Mouse (Mus musculus) liver, embryonic 15.5 days (tissue): Measurements from ENCODE around the gene Ash1l. TPM values are rescaled to one million over a fixed set of nuclear protein-coding genes. Genes with fewer than 3 reads are reported as not detected.

ENCODE experiments used
- ATAC-seq: fragments of 200-750 bp; cut with Nextera tagmentation; 2 replicates; pipeline ENCODE4 v1.8.0; 2017; ENCODE audit warnings: moderate number of reproducible peaks, mild to moderate bottlenecking, moderate library complexity; ENCODE audit not compliant: insufficient read depth
- H3K27ac ChIP-seq: fragments of 300-500 bp; sonication (generic); replicated peaks from 2 replicates; pipeline ENCODE4 v1.5.1; 2015; ENCODE audit warnings: mild to moderate bottlenecking, inconsistent platforms
- H3K27me3 ChIP-seq: fragments of 300-500 bp; sonication (generic); 2 replicates; pipeline ENCODE4 v1.6.1; 2015; ENCODE audit warnings: mild to moderate bottlenecking, inconsistent platforms
- H3K36me3 ChIP-seq: fragments of 300-500 bp; sonication (generic); replicated peaks from 2 replicates; pipeline ENCODE4 v1.6.1; 2015; ENCODE audit warnings: moderate library complexity, mild to moderate bottlenecking, inconsistent platforms
- H3K4me1 ChIP-seq: fragments of 300-500 bp; sonication (generic); replicated peaks from 2 replicates; pipeline ENCODE4 v1.6.1; 2015; ENCODE audit warnings: inconsistent platforms
- H3K4me2 ChIP-seq: fragments of 300-500 bp; sonication (generic); 2 replicates; pipeline ENCODE4 v1.6.1; 2015; ENCODE audit warnings: moderate library complexity, mild to moderate bottlenecking, inconsistent platforms
- H3K4me3 ChIP-seq: fragments of 300-500 bp; sonication (generic); replicated peaks from 2 replicates; pipeline ENCODE4 v1.5.1; 2015; ENCODE audit warnings: mild to moderate bottlenecking, inconsistent platforms
- H3K9ac ChIP-seq: fragments of 300-500 bp; sonication (generic); 2 replicates; pipeline ENCODE4 v1.6.1; 2015; ENCODE audit warnings: moderate library complexity, mild to moderate bottlenecking, inconsistent platforms
- H3K9me3 ChIP-seq: fragments of 300-500 bp; sonication (generic); replicated peaks from 2 replicates; pipeline ENCODE4 v1.6.1; 2016; ENCODE audit warnings: inconsistent platforms
- WGBS: fragments of 180-500 bp; shearing (Covaris S2); methylation state at CpG from one replicate; pipeline ENCODE4 v1.1.7; 2015; ENCODE audit warnings: mixed read lengths; ENCODE audit not compliant: insufficient replicate concordance; 5-methylcytosine and 5-hydroxymethylcytosine counted together
- polyA plus RNA-seq: library from polyadenylated mRNA; unstranded; fragments of >200 nt; fragmentation: Nextera tagmentation; extraction: Ambion mirVana; gene quantifications from 2 replicates; pipeline ENCODE4 v1.2.1, GENCODE M21; 2015

Ash1l gene
- polyA plus RNA-seq, 1 experiment from 2014 or later: 4.8 TPM

DNA sequence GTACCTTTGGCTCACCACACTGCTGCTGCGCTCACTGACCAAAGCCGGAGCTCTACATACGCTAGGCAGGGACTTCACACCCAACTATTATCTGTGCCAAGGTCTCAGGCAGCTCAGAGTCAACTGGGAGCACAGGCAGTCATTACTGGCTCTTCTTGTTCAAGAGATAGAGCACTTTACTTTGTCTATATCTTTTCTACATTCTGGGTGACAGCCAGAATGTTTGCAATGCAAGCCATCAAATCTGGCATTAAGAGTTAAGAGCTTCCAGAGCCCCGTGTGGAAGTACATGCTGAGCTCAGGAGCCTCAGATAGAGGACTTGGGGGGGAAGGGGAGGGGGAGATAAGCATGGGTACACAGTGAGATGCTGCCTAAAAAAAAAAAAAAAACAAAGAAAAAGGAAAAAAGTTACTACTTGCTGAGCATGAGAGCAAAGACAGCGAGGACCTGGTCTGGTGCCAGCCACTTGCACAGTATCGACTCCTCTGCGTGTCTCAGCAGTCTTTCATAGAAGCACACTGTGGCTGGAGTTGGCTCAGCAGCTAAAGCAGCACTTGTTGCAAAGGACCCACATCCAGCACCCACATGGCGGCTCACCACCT, 26.3 kb upstream of the Ash1l start:
- WGBS: 74% methylated on average over 8 of the region's 8 CpGs
- peaks cover 72% of the 10 kb centered on the region for H3K36me3 ChIP-seq
- no peak for ATAC-seq
- H3K9me3 ChIP-seq: no peaks in the 10 kb centered on the region
- H3K9ac ChIP-seq: no peak overlapping the region
- H3K4me2 ChIP-seq: no peak overlapping the region
- H3K27ac ChIP-seq: no peak overlapping the region
- H3K4me1 ChIP-seq: no peaks in the 10 kb centered on the region
- H3K4me3 ChIP-seq: no peak overlapping the region
- no peaks in the 10 kb centered on the region for H3K27me3 ChIP-seq

DNA sequence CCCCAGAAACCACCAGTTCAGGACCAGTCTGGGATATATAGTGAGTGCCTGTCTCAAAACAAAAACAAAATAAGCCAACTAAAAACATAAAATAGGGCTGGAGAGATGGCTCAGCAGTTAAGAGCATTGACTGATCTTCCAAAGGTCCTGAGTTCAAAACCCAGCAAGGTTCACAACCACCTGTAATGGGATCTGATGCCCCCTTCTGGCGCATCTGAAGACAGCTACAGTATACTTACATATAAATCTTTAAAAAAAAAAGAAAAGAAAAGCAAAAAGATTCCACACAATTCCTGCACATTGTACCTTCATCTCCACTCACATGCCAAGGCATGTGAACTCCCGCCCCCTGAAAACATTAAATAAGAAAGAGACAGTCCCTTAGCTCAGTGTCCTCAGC, 24.8 kb upstream of the Ash1l start:
- Histone ChIP-seq H3K27me3 (no peaks in the 10 kb centered on the region), H3K9me3 (no peaks in the 10 kb centered on the region), H3K4me3 (no peak overlapping the region), H3K36me3 (peaks cover 85% of the 10 kb centered on the region), H3K4me2 (no peak overlapping the region), H3K9ac (no peak overlapping the region), H3K4me1 (no peaks in the 10 kb centered on the region), H3K27ac (no peak overlapping the region)
- WGBS: 86% methylated on average over 2 of the region's 2 CpGs
- ATAC-seq: no peak

DNA sequence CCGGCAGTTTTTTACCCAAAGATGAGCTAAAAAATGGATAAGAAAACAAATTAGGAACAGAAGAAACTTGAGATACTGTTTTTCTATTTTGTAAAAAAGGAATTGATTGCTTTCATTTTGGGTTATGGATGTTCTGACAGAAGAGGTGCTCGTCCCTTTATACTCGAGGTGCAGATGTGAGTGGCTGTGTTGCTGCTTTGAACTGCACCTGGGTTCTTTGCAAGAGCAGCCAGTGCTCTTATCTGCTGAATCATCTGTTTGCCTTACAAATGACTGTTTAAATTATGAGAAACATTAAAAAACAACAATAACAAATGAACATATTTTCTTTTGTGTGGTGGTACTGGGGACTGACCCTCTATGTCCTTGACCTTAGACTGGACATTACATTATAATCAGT, 20.9 kb upstream of the Ash1l start:
- H3K9me3 ChIP-seq: no peaks in the 10 kb centered on the region
- H3K27me3 ChIP-seq: no peaks in the 10 kb centered on the region
- H3K27ac ChIP-seq: no peak overlapping the region
- peaks cover 85% of the 10 kb centered on the region for H3K36me3 ChIP-seq
- no peak overlapping the region for H3K9ac ChIP-seq
- H3K4me3 ChIP-seq: no peak overlapping the region
- H3K4me2 ChIP-seq: no peak overlapping the region
- ATAC-seq: no peak
- H3K4me1 ChIP-seq: no peaks in the 10 kb centered on the region
- 68% methylated on average over 3 of the region's 3 CpGs for WGBS

DNA sequence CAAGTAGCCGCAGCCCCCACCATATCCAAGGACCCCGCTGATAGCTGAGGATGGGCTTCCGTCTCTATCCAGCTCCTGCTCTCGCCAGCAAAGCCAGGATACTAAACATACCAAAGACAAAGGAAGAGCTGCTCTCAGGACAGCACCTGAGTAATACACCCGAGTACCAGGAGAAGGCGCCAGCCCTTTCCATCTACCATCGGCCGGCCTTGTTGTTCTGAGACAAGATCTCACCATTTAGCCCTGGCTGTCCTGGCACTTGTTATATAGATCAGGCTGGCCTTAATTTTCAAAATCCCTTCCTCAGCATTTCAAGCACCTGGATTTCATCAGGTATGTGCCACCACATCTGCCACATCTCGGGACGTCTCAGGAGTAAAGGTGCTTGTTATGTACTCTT, 11.4 kb upstream of the Ash1l start:
- Histone ChIP-seq H3K27me3 (no peaks in the 10 kb centered on the region), H3K9ac (no peak overlapping the region), H3K27ac (no peak overlapping the region), H3K4me2 (no peak overlapping the region), H3K36me3 (peaks cover 55% of the 10 kb centered on the region), H3K9me3 (no peaks in the 10 kb centered on the region), H3K4me1 (peaks cover 6% of the 10 kb centered on the region), H3K4me3 (no peak overlapping the region)
- ATAC-seq: no peak
- 83% methylated on average over 10 of the region's 10 CpGs for WGBS

DNA sequence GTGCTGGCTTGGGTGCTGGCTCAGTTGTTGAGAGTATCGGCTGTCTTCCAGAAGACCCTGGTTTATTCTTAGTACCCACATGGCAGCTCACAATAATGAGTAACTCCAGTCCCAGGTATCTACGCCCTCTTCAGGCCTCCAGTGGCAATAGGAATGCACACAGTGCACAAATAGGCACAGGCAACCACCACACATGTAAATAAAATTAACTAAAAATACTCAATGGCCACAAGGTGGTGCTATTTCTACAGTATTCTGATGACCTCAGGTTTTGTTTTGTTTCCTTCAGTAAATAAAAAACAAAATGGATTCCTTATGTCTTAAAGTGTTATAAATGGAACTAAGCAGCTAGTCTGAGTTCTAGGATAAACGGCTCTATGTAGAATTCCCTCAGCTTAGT, 10.7 kb upstream of the Ash1l start:
- ATAC-seq: no peak
- Histone ChIP-seq H3K4me3 (no peak overlapping the region), H3K27me3 (no peaks in the 10 kb centered on the region), H3K4me1 (peaks cover 10% of the 10 kb centered on the region), H3K4me2 (no peak overlapping the region), H3K27ac (no peak overlapping the region), H3K9me3 (no peaks in the 10 kb centered on the region), H3K9ac (no peak overlapping the region), H3K36me3 (peaks cover 48% of the 10 kb centered on the region)
- WGBS: 56% methylated on average over 3 of the region's 3 CpGs

DNA sequence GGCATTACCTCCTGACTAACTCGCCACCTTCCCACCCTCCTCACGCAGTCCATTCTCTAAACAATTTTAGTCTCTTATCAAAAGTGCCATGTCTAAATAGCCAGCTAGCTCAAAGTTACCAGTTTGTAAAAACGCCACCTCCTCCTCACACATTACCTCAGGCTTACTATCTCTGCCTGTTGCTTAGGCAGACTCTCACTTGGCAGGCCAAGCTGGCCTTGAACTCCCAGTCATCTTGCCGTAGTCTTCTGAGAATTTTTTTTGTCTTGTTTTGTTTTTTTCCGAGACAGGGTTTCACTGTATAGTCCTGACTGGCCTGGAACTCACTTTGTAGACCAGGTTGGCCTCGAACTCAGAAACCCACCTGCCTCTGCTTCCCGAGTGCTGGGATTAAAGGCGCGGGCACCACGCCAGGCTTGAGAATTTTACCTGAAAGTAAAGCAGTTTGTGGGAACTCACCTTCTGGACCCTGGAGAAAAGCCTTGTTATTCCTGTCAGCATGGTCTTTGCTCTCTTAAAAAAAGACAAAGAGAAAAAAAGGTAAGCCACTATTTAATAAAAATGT, 8.0 kb upstream of the Ash1l start:
- Histone ChIP-seq H3K9ac (no peak overlapping the region), H3K36me3 (peaks cover 38% of the 10 kb centered on the region), H3K4me2 (no peak overlapping the region), H3K4me1 (peaks cover 17% of the 10 kb centered on the region), H3K9me3 (no peaks in the 10 kb centered on the region), H3K27ac (no peak overlapping the region), H3K4me3 (no peak overlapping the region), H3K27me3 (no peaks in the 10 kb centered on the region)
- no peak for ATAC-seq
- 86% methylated on average over 10 of the region's 10 CpGs for WGBS

DNA sequence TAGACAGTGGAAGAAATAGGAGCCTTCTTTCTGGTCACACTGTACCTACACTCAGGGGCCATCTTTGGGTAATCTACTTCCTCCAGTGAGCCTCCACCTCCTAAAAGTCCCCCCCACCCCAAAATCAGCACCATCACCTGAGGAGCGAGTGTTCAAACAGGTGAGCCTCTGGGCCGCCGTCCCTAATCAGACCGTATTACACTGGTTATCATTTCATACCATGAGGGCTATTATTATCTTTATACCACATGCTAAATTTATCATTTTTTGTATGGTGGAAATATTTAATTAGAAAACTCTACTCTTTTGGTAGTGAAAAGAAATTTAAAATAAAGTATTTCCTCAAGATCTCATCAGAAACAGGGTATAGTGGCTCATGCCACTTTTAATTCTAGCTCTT, 6.3 kb upstream of the Ash1l start:
- 40% methylated on average over 4 of the region's 4 CpGs for WGBS
- Histone ChIP-seq H3K27ac (no peak overlapping the region), H3K4me2 (no peak overlapping the region), H3K9me3 (no peaks in the 10 kb centered on the region), H3K4me1 (peaks cover 33% of the 10 kb centered on the region), H3K9ac (no peak overlapping the region), H3K4me3 (no peak overlapping the region), H3K36me3 (peaks cover 25% of the 10 kb centered on the region), H3K27me3 (no peaks in the 10 kb centered on the region)
- ATAC-seq: no peak

DNA sequence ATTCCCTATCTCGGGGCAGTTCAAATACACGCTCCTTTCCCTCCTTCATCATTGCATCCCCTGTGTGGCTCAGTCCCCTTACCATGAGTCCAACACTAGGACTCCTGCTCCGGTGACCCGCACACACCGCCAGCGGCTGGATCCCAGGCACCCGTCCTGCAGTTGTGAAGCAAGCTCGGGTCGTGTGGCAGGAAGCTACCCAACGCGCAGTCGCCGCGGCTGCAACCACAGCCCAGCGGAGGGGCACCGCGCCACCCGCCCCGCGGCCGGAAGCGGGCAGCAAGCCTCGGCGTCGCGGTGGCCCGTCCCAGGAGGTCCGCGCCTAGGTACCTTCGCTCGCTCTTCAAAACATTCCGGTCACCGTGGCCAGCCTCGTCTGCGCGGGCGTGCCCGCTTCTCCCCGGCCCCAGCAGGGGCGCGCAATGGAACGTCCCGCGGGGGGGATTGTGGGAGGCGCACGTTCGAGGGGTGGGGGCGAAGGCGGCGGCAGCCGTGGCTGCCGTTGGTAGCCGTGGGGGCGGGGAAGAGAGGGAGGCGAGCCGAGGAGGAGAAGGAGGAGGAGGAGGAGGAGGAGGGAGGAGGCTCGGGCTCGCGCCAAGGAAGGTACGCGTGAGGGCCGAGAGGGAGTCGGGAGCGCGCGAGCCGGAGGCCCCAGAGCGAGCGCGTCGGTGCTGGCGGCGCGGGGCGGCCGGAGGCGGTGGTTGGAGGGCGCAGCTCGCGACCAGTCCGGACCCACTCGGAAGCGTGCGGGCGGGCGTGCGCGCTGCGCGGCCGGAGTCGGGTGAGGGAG, 441 bp upstream of the Ash1l start:
- Histone ChIP-seq H3K36me3 (no peaks in the 10 kb centered on the region), H3K27me3 (no peaks in the 10 kb centered on the region)
- WGBS: under 1% methylated on average over 82 of the region's 92 CpGs

DNA sequence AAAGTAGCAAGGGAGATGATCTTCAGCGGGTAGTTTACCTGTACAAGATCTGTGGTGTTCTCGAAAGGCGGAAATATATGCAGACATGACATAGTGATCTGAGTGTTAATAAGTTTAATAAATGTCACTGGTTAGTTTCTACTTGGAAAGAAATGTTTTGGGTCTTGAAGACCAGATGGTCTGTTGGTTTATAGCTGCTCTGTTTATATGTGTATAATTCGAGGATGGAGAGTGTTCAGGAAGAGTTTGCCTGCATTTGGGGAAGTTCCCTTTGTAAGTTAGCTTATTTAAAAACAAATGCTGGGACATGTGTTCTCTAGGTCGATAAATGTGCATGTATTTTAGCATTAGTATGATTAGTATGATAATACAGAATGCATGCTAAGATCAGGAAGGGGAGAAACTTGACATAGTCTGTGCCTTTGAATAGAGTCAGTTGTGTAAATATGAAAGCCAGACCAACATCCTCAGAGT, 942 bp downstream of the Ash1l start:
- Histone ChIP-seq H3K36me3 (no peaks in the 10 kb centered on the region), H3K4me2 (peak overlapping the region; percentile 88), H3K27me3 (no peaks in the 10 kb centered on the region), H3K4me3 (peak overlapping the region; percentile 86), H3K9ac (peak overlapping the region; percentile 97), H3K9me3 (no peaks in the 10 kb centered on the region), H3K4me1 (peaks cover 53% of the 10 kb centered on the region), H3K27ac (peak overlapping the region; percentile 98)
- no peak for ATAC-seq
- WGBS: under 1% methylated on average over 5 of the region's 5 CpGs

More for the DNA sequence above, 441 bp upstream of the Ash1l start:
- peak overlapping the region; percentile 86 for H3K4me3 ChIP-seq
- H3K4me1 ChIP-seq: peaks cover 43% of the 10 kb centered on the region
- peak overlapping the region; percentile 88 for H3K4me2 ChIP-seq
- no peaks in the 10 kb centered on the region for H3K9me3 ChIP-seq
- peak overlapping the region; percentile 97 for H3K9ac ChIP-seq
- peak; percentile 84 for ATAC-seq
- peak overlapping the region; percentile 98 for H3K27ac ChIP-seq

DNA sequence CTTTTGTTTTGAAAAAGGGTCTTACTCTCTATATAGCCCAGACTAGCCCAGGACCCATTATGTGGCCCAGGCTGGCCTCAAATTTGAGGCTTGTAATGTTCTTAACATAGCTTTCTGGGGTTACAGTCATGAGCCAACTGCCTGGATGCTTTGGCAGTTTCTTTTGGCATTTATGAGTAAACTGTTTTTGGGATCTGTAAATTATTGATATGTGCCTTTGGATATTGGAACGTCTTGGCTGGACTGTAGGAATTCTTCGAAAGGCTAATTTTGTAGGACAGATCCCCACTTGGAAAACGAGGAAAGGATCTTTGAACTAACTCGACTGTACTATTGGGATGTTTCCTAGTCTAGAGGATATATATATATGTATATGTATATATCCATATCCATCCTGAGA, 2.8 kb downstream of the Ash1l start:
- H3K27ac ChIP-seq: no peak overlapping the region
- H3K4me2 ChIP-seq: no peak overlapping the region
- no peak overlapping the region for H3K9ac ChIP-seq
- peaks cover 50% of the 10 kb centered on the region for H3K4me1 ChIP-seq
- no peak for ATAC-seq
- H3K36me3 ChIP-seq: no peaks in the 10 kb centered on the region
- 76% methylated on average over 4 of the region's 4 CpGs for WGBS
- H3K27me3 ChIP-seq: no peaks in the 10 kb centered on the region
- H3K4me3 ChIP-seq: no peak overlapping the region
- H3K9me3 ChIP-seq: no peaks in the 10 kb centered on the region

DNA sequence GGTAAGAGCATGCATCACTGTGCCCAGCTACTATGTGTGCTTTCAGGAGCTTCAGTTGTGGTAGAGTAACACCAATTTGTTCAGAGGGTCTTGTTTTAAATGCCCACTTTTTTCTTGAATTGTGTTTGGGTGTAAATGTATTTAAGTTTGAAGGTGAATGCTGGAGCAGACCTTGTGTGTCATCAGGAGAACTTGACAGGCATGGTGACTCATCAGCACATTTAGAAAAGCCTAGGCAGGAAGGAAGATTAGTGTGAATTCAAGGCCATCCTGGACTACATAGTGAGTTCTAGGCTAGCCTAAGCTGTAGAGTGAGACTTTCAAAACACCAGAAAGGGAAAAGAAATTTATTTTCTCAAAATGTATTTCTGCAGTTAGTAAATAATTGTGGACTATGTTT, 3.3 kb downstream of the Ash1l start:
- Histone ChIP-seq H3K27me3 (no peaks in the 10 kb centered on the region), H3K27ac (no peak overlapping the region; the same call in 1 of the 2 replicates), H3K4me3 (no peak overlapping the region), H3K9me3 (no peaks in the 10 kb centered on the region), H3K9ac (no peak overlapping the region), H3K4me1 (peaks cover 47% of the 10 kb centered on the region), H3K36me3 (no peaks in the 10 kb centered on the region), H3K4me2 (no peak overlapping the region)
- no peak for ATAC-seq
